Comparison of ENCODE assay signal across 8 mouse cellular contexts in the genomic region with DNA sequence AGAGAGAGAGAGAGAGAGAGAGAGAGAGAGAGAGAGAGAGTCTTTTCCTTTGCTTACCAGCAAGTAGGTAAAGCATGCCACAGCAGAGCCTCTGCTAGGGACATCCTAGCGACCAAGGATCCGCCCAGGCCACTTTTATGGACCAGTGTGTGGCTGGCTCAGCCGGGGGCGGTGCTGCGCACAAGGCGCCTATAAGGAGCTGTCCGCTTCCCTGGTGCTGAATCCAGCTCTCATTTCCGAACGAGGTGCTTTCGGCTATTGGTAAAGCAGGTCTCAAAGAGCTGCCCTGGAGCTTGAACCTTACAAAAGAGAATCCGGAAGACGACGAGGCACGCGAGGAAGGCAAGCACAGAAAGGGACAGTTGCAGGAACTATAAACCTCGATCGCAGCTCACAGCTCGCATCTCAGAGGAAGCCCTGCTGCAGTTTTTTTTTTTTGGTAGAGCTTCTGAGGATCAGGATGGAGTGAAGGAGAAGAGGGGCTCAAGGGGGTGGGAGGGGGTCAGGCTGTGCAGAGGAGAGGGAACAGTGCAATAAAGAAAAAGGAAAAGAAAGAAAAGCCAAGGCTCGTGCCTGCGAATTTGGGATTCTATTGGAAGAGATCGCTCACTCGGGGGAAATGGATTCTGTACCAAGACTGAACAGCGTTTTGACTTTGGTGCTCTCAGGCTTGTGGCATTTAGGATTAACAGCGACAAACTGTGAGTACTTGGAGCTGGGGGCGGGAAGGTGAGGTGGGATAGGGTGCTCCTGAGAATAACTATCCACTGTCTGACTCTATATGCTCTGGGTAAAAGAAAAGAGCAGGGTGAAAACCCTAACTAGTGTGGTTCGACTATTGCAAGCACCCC. TPM values are rescaled to one million over a fixed set of nuclear protein-coding genes. Genes with fewer than 3 reads are reported as not detected.
DNase-seq lines count a peak whose midpoint lies in the region; ATAC-seq lines count a peak whose summit lies in the region.

Gene Cntnap5a, plus strand, starts transcription at position 239 of the 851 bp plus-strand sequence.

- peak within 1 kb of the TSS; percentile 60 for H3K4me2 ChIP-seq in forebrain, embryonic 13.5 days
- peak within 1 kb of the TSS; percentile 34 for H3K4me2 ChIP-seq in hindbrain, embryonic 11.5 days (replicated peaks; ENCODE audit: low read depth, low read length)

- H3K4me1 ChIP-seq in forebrain, embryonic 13.5 days = no peaks in the 10 kb centered on the region
- H3K4me1 ChIP-seq in hindbrain, embryonic 11.5 days (replicated peaks; ENCODE audit: control insufficient read depth, insufficient read depth, low read length) = no peaks in the 10 kb centered on the region

- H3K36me3 ChIP-seq in forebrain, embryonic 13.5 days (ENCODE audit: poor library complexity, severe bottlenecking) = no peaks in the 10 kb centered on the region
- H3K36me3 ChIP-seq in hindbrain, embryonic 11.5 days (ENCODE audit: control insufficient read depth, insufficient read depth, low read length) = no peaks in the 10 kb centered on the region

- H3K27ac ChIP-seq in forebrain, embryonic 13.5 days = no peak within 1 kb of the TSS
- H3K27ac ChIP-seq in hindbrain, embryonic 11.5 days (ENCODE audit: low read depth, low read length) = no peak within 1 kb of the TSS

- 10% methylated on average over 26 of the region's 26 CpGs for WGBS in forebrain, embryonic 13.5 days
- WGBS in hindbrain, embryonic 11.5 days = 11% methylated on average over 26 of the region's 26 CpGs

- DNase-seq in thymus, postnatal 14 days = peak; percentile 2
- no peak for DNase-seq in thymus, postnatal 36 days
- DNase-seq in hindbrain, embryonic 11.5 days (ENCODE audit: low spot score) = peak; percentile 84
- DNase-seq in layer of hippocampus, adult 8-10 months (ENCODE audit: low spot score in 2 of 2) = peak; percentile 26 to 50
- DNase-seq in right cerebral cortex, postnatal 14 days = peak; percentile 62

- H3K4me3 ChIP-seq in forebrain, embryonic 13.5 days = peak within 1 kb of the TSS; percentile 38
- peak within 1 kb of the TSS; percentile 19; the same call in 1 of the 2 replicates for H3K4me3 ChIP-seq in hindbrain, embryonic 11.5 days (ENCODE audit: low read depth, low read length)

- H3K9me3 ChIP-seq in forebrain, embryonic 13.5 days (replicated peaks) = no peaks in the 10 kb centered on the region
- H3K9me3 ChIP-seq in hindbrain, embryonic 11.5 days (ENCODE audit: control insufficient read depth, low read length) = no peaks in the 10 kb centered on the region

- H3K9ac ChIP-seq in forebrain, embryonic 13.5 days = peak within 1 kb of the TSS; percentile 58
- no peak within 1 kb of the TSS for H3K9ac ChIP-seq in hindbrain, embryonic 11.5 days (ENCODE audit: low read depth, low read length)

- H3K27me3 ChIP-seq in forebrain, embryonic 13.5 days = no peaks in the 10 kb centered on the region
- no peaks in the 10 kb centered on the region for H3K27me3 ChIP-seq in hindbrain, embryonic 11.5 days (ENCODE audit: control insufficient read depth, insufficient read depth, low read length)

- ATAC-seq in forebrain, embryonic 13.5 days = peak; percentile 90
- ATAC-seq in hindbrain, embryonic 11.5 days (ENCODE audit: low FRiP score) = peak; percentile 84
- ATAC-seq in megakaryocyte progenitor cell, adult 5-6 weeks (replicated peaks; ENCODE audit: poor library complexity) = peak; percentile 52; the same call in 1 of the 2 replicates
- no peak for ATAC-seq in monocyte, adult 5-6 weeks (replicated peaks; ENCODE audit: insufficient number of reproducible peaks, low FRiP score, low TSS enrichment, poor library complexity, severe bottlenecking)

RNA-seq across cellular contexts. Expression of gene Cntnap5a, which starts in this region (rescaled TPM):
- 0.39 and 0.52 TPM in 2 replicates for polyA plus RNA-seq in forebrain, embryonic 13.5 days (2015; fragmentation: Nextera tagmentation; extraction: Ambion mirVana)
- polyA plus RNA-seq in hindbrain, embryonic 11.5 days (2014; fragmentation: Nextera tagmentation; extraction: Ambion mirVana) = 0.15 and 0.25 TPM in 2 replicates
- total RNA-seq in layer of hippocampus, adult 8-10 months (2022) = 10 to 100 TPM; 13.0 to 16.8 (median 14.3) TPM
- not detected in 2 replicates for total RNA-seq in megakaryocyte progenitor cell, adult 5-6 weeks (2015)
- total RNA-seq in megakaryocyte progenitor cell, adult 5-6 weeks (2017) = not detected in 2 replicates
- total RNA-seq in monocyte, adult 5-6 weeks (2017) = not detected in 3 replicates

Comparison
In these comparisons a context has a peak if more than half of its experiments do, and no peak if none do; other contexts are left out.
1. RNA of gene Cntnap5a (total RNA-seq): 13.0 to 16.8 TPM in layer of hippocampus, adult 8-10 months; not detected in megakaryocyte progenitor cell, adult 5-6 weeks and not detected in monocyte, adult 5-6 weeks; every median in the first group is over 10 times any median in the second.
2. DNase-seq: peak in thymus, postnatal 14 days (single experiment), layer of hippocampus, adult 8-10 months (2 of 2) and right cerebral cortex, postnatal 14 days (single experiment); none in thymus, postnatal 36 days (0 of 2).
3. Peak in ATAC-seq, H3K4me3 ChIP-seq, H3K9ac ChIP-seq and H3K4me2 ChIP-seq in forebrain, embryonic 13.5 days; RNA of the gene not detected or under 1 TPM.
4. Peak in DNase-seq, ATAC-seq, H3K4me3 ChIP-seq and H3K4me2 ChIP-seq in hindbrain, embryonic 11.5 days; RNA of the gene not detected or under 1 TPM.
5. Peak in ATAC-seq in megakaryocyte progenitor cell, adult 5-6 weeks; RNA of the gene not detected or under 1 TPM.